Mouse (Mus musculus) olfactory bulb, adult 2 months (tissue): ENCODE results near the gene Naa38. TPM values are rescaled to one million over a fixed set of nuclear protein-coding genes. Genes with fewer than 3 reads are reported as not detected.

Source experiments
- H3K27ac ChIP-seq: fragments of 200-500 bp; 2 replicates; pipeline ENCODE4 v1.5.1; 2012; ENCODE audit warnings: low read depth, low read length; ENCODE audit not compliant: insufficient read depth
- H3K4me1 ChIP-seq: fragments of 200-500 bp; 2 replicates; pipeline ENCODE4 v1.6.1; 2012; ENCODE audit warnings: low read length; ENCODE audit not compliant: control insufficient read depth, insufficient read depth
- H3K4me3 ChIP-seq: fragments of 200-500 bp; 2 replicates; pipeline ENCODE4 v1.5.1; 2012; ENCODE audit warnings: mild to moderate bottlenecking, low read depth, low read length, moderate library complexity; ENCODE audit not compliant: insufficient read depth
- CTCF ChIP-seq: fragments of 200-500 bp; IDR thresholded peaks from 2 replicates; pipeline ENCODE4 v1.5.1; 2012; ENCODE audit warnings: low read depth, mild to moderate bottlenecking, low read length, moderate library complexity; ENCODE audit not compliant: insufficient read depth
- POLR2A ChIP-seq: fragments of 200-500 bp; IDR thresholded peaks from 2 replicates; pipeline ENCODE4 v1.6.1; 2012; ENCODE audit warnings: mild to moderate bottlenecking, low read depth, low read length, moderate library complexity; ENCODE audit not compliant: insufficient read depth
- WGBS: fragments of 180-500 bp; shearing (Covaris S2); methylation state at CpG from one replicate; pipeline ENCODE4 v1.1.7; 2018; 5-methylcytosine and 5-hydroxymethylcytosine counted together
- polyA plus RNA-seq: library from polyadenylated mRNA; stranded (reverse); fragments of >200 nt; gene quantifications from 2 replicates; pipeline ENCODE4 v1.2.4, GENCODE M21; 2012; ENCODE audit warnings: low replicate concordance; ENCODE audit not compliant: missing spikeins, insufficient read depth, insufficient read length

Gene Naa38
- polyA plus RNA-seq, 1 experiment = not detected

DNA sequence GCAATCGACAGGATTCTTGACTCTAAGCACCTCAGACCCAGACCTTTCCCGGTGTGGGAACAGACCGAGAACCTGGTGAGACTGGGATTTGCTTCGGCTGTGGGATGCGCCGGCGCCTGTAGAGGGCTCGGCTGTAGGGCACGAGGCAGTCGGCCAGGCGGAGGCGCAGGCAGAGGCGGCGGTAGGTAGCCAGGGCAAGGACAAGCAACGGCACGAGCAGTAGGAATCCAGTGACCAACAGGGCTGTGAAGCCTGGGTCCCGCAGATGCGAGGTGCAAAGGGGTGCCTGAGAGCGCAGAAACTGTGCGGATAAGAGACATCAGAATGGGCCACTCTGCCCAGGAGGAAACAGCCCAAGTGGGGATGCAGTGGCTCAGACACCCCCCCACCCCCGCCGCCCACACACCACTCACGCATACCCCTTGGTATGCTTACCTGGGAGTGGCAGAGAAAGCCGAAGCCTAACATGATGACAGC, 2.3 kb downstream of the Naa38 start:
- Histone ChIP-seq H3K27ac (peak overlapping the region; percentile 8; the same call in 1 of the 2 replicates), H3K4me1 (peaks cover 25% of the 10 kb centered on the region), H3K4me3 (0 out of 2 replicates have a peak overlapping the region, but pooled peaks have one; percentile 1)
- no peak for TF ChIP-seq CTCF
- no peak for TF ChIP-seq POLR2A
- 30% methylated on average over 24 of the region's 24 CpGs for WGBS

GRCm38 (mm10) chr11:69398059-69398458, 2.8 kb downstream of the Naa38 start, which contains the start of gene Tmem88:
Tmem88 (minus strand) TSS chr11:69398234.
- Histone ChIP-seq H3K4me3 (0 out of 2 replicates have a peak within 1 kb of the TSS, but pooled peaks have one; percentile 1), H3K4me1 (peaks cover 25% of the 10 kb centered on the region), H3K27ac (peak within 1 kb of the TSS; percentile 8; the same call in 1 of the 2 replicates)
- no peak for TF ChIP-seq CTCF
- TF ChIP-seq POLR2A = no peak
- WGBS = 19% methylated on average over 16 of the region's 16 CpGs

- peaks cover 25% of the 10 kb centered on the region for H3K4me1 ChIP-seq
- no peak overlapping the region for H3K4me3 ChIP-seq
- no peak overlapping the region for H3K27ac ChIP-seq
- WGBS = 53% methylated on average over 21 of the region's 21 CpGs
- no peak for TF ChIP-seq POLR2A
- TF ChIP-seq CTCF = no peak
These were observed 3.4 kb downstream of the Naa38 start for GRCm38 (mm10) chr11:69398486-69399200.

GRCm38 (mm10) chr11:69399201-69400082, 4.2 kb downstream of the Naa38 start:
- peaks cover 25% of the 10 kb centered on the region for H3K4me1 ChIP-seq
- H3K4me3 ChIP-seq = no peak overlapping the region
- WGBS = 58% methylated on average over 66 of the region's 66 CpGs
- TF ChIP-seq POLR2A = no peak
- TF ChIP-seq CTCF = no peak
- H3K27ac ChIP-seq = no peak overlapping the region

DNA sequence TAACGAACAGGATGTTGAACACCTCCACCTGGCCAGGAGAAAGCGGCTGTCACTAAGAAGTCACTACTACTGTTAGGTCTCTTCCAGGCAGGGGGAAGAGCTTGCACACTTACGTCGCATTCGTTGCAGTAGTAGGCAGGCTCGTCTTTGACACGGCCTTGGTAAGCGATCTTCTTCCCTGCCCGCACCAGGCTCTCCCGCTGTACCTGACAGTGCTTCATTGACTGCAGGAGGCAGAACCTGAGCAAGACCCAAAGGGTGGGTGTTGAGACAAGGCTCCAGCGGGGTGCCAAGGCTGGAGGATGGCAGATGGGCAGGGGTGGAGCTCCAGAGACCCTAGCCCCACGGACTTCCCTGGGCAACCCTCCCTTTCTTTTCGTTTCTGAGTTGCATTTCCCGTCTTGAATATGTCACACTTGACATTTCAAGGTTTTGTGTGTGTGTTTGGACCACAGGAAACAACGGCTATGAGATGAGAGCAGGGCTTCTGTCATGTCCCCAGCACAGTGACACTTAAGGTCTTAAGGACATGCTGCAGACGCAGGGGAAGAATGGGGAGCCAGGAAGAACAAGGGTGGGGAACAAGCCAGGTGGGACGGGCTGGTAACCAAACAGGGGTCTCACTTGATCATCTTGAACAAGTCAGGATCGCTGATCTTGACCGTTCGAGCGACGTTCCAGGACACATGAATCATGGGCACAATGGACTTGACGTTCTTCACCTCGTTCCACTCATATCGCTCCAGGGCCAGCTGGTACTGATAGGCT, 5.0 kb downstream of the Naa38 start:
- 87% methylated on average over 25 of the region's 25 CpGs for WGBS
- Histone ChIP-seq H3K4me3 (no peak overlapping the region), H3K27ac (no peak overlapping the region), H3K4me1 (peaks cover 25% of the 10 kb centered on the region)
- TF ChIP-seq POLR2A = no peak
- no peak for TF ChIP-seq CTCF

DNA sequence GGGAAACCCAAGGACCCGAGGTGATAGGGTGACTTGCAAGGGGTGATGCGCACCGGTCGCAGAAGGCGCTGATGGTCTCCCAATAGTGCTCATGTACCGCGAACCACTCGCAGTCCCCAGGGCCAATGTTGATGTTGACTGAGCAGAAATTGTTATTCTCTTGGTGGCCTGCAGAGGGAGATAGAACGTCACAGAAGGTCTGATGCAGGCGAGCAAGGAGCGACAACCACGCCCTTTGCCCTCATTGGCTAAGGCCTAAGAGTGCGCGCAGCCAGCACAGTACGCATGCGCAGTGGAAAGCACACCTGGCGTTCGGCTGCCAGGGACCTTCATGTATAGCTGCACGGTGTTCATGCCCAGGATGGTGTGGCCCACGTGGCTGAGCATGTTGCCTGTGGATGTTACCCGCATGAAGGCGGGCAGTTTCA, 5.9 kb downstream of the Naa38 start:
- TF ChIP-seq POLR2A = no peak
- peak; percentile 57 for TF ChIP-seq CTCF
- Histone ChIP-seq H3K4me3 (no peak overlapping the region), H3K27ac (no peak overlapping the region), H3K4me1 (peaks cover 25% of the 10 kb centered on the region)
- 12% methylated on average over 22 of the region's 22 CpGs for whole genome bisulfite sequencing

DNA sequence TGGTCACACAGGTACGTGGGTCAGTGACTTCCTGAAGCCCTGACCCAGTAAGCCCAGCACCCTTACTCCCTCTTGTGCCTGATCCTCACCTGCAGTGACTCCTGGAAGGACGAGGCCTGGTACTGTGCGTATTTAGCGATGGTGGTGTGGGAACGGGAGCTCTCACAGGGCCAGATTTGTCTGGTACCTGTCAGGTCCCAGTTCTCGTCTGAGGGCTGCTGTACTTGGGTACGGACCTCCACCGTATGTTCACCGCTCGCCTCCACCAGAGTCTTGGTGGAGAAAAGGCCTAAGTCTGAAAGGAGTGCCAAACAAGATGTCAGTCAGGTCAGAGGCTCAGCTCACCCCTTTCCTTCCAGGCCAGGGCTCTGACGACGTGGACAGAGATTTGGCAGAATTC, 6.7 kb downstream of the Naa38 start:
- Histone ChIP-seq H3K4me3 (no peak overlapping the region), H3K27ac (no peak overlapping the region), H3K4me1 (peaks cover 19% of the 10 kb centered on the region)
- 77% methylated on average over 12 of the region's 12 CpGs for WGBS
- no peak for TF ChIP-seq CTCF
- no peak for TF ChIP-seq POLR2A
